Mouse (Mus musculus): Measurements from ENCODE around the gene Gm13277. TPM values are rescaled to one million over a fixed set of nuclear protein-coding genes. Genes with fewer than 3 reads are reported as not detected.
"Not testable (repeated sequence)": the region's sequence is repeated elsewhere in the genome, so short reads cannot be mapped to it uniquely, and the experiment has no call there.

The Gm13277 gene
- polyA plus RNA-seq, 1 experiment from 2014 or later = not detected

GRCm38 (mm10) chr4:88776622-88777021 lies 11.8 kb upstream of the Gm13277 start, which contains the start of gene Gm13289:
Gm13289 (plus strand) TSS chr4:88776922.
- not testable (repeated sequence) for H3K4me2 ChIP-seq (ENCODE audit: low read length); DNase-seq (ENCODE audit: low spot score); H3K27me3 ChIP-seq (replicated peaks; ENCODE audit: control insufficient read depth, insufficient read depth, low read length); H3K4me3 ChIP-seq (ENCODE audit: low read depth, low read length); ATAC-seq (replicated peaks; ENCODE audit: low FRiP score, low TSS enrichment, low read depth); H3K4me1 ChIP-seq (replicated peaks; ENCODE audit: control insufficient read depth, insufficient read depth, low read length); H3K9ac ChIP-seq (ENCODE audit: low read length); H3K36me3 ChIP-seq (ENCODE audit: control insufficient read depth, insufficient read depth, low read length); H3K27ac ChIP-seq (ENCODE audit: low read depth); H3K9me3 ChIP-seq (ENCODE audit: control insufficient read depth, low read length)
- no CpG with 5 or more reads among the region's 29 CpGs for WGBS

GRCm38 (mm10) chr4:88779550-88779949 lies 8.9 kb upstream of the Gm13277 start, which contains the start of gene Gm13272:
Gm13272 (plus strand) TSS chr4:88779850.
- not testable (repeated sequence) for H3K9me3 ChIP-seq (ENCODE audit: control insufficient read depth, low read length); H3K4me1 ChIP-seq (replicated peaks; ENCODE audit: control insufficient read depth, insufficient read depth, low read length); DNase-seq (ENCODE audit: low spot score); H3K9ac ChIP-seq (ENCODE audit: low read length); H3K36me3 ChIP-seq (ENCODE audit: control insufficient read depth, insufficient read depth, low read length); H3K27ac ChIP-seq (ENCODE audit: low read depth); ATAC-seq (replicated peaks; ENCODE audit: low FRiP score, low TSS enrichment, low read depth); H3K27me3 ChIP-seq (replicated peaks; ENCODE audit: control insufficient read depth, insufficient read depth, low read length); H3K4me3 ChIP-seq (ENCODE audit: low read depth, low read length); H3K4me2 ChIP-seq (ENCODE audit: low read length)
- WGBS = no CpG with 5 or more reads among the region's 29 CpGs

GRCm38 (mm10) chr4:88780320-88780719 lies 8.1 kb upstream of the Gm13277 start:
- not testable (repeated sequence) for H3K27me3 ChIP-seq (replicated peaks; ENCODE audit: control insufficient read depth, insufficient read depth, low read length); DNase-seq (ENCODE audit: low spot score); H3K4me2 ChIP-seq (ENCODE audit: low read length); H3K9me3 ChIP-seq (ENCODE audit: control insufficient read depth, low read length); ATAC-seq (replicated peaks; ENCODE audit: low FRiP score, low TSS enrichment, low read depth); H3K36me3 ChIP-seq (ENCODE audit: control insufficient read depth, insufficient read depth, low read length); H3K27ac ChIP-seq (ENCODE audit: low read depth); H3K9ac ChIP-seq (ENCODE audit: low read length); H3K4me3 ChIP-seq (ENCODE audit: low read depth, low read length); H3K4me1 ChIP-seq (replicated peaks; ENCODE audit: control insufficient read depth, insufficient read depth, low read length)
- WGBS = 49% methylated on average over 15 of the region's 18 CpGs

DNA sequence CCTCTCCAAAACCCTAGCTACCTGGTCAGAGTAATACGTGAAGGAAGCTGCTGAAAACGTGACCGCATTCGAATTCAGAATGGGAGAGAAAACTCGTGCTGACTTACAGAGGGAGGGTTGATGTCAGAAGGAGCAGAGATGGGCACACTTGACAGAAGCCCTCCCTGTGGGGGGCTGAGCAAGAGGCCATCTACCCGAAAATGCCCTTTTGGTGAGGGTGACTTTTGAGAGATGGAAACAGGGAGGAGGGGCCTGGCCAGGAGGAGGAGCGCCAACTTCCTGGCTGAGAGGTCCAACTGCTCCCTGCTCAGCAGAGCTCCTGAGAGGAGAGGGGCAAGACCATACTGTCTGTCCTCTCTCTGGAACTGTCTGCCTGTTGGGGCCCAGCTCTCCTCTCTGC lies 6.6 kb upstream of the Gm13277 start, which contains the start of gene Ifnz:
TSS of gene Ifnz (plus strand) at position 301 of the 400 bp plus-strand sequence.
- not testable (repeated sequence) for H3K27ac ChIP-seq (ENCODE audit: low read depth); H3K4me3 ChIP-seq (ENCODE audit: low read depth, low read length)
- 36% methylated on average over 3 of the region's 7 CpGs for WGBS

GRCm38 (mm10) chr4:88782335-88782734 lies 6.1 kb upstream of the Gm13277 start:
- not testable (repeated sequence) for H3K9me3 ChIP-seq (ENCODE audit: control insufficient read depth, low read length); DNase-seq (ENCODE audit: low spot score); ATAC-seq (replicated peaks; ENCODE audit: low FRiP score, low TSS enrichment, low read depth); H3K4me3 ChIP-seq (ENCODE audit: low read depth, low read length); H3K9ac ChIP-seq (ENCODE audit: low read length); H3K27ac ChIP-seq (ENCODE audit: low read depth); H3K4me1 ChIP-seq (replicated peaks; ENCODE audit: control insufficient read depth, insufficient read depth, low read length); H3K36me3 ChIP-seq (ENCODE audit: control insufficient read depth, insufficient read depth, low read length); H3K27me3 ChIP-seq (replicated peaks; ENCODE audit: control insufficient read depth, insufficient read depth, low read length)
- 0% methylated on average over 3 of the region's 31 CpGs for WGBS
- peak overlapping the region; percentile 29; the same call in 1 of the 2 replicates for H3K4me2 ChIP-seq (ENCODE audit: low read length)

More for the DNA sequence above, 6.6 kb upstream of the Gm13277 start, which contains the start of gene Ifnz:
- H3K9me3 ChIP-seq (ENCODE audit: control insufficient read depth, low read length); H3K9ac ChIP-seq (ENCODE audit: low read length); DNase-seq (ENCODE audit: low spot score); H3K36me3 ChIP-seq (ENCODE audit: control insufficient read depth, insufficient read depth, low read length); H3K27me3 ChIP-seq (replicated peaks; ENCODE audit: control insufficient read depth, insufficient read depth, low read length); ATAC-seq (replicated peaks; ENCODE audit: low FRiP score, low TSS enrichment, low read depth); H3K4me1 ChIP-seq (replicated peaks; ENCODE audit: control insufficient read depth, insufficient read depth, low read length): not testable (repeated sequence)
- peak within 1 kb of the TSS; percentile 29; the same call in 1 of the 2 replicates for H3K4me2 ChIP-seq (ENCODE audit: low read length)

DNA sequence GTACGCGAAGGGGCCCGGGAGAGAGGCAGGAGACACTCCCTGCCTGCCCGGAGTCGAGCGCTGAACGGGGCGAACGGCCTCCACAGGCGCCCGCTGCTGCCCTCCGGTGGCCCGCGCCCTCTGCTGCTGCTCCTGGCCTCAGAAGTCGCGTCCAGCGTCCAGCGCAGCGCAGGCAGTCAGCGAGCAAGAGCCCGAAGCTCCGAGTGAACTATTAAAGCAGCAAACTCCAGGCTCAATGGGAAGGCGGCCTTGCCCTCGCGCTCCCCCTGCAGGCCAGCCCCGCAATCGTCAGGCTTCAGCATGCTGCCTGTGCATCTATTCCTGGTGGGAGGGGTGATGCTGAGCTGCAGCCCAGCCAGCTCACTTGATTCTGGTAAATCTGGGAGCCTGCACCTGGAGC lies 3.0 kb upstream of the Gm13277 start, which contains the start of gene Gm13276:
TSS of gene Gm13276 (plus strand) at position 301 of the 400 bp plus-strand sequence.
- not testable (repeated sequence) for ATAC-seq (replicated peaks; ENCODE audit: low FRiP score, low TSS enrichment, low read depth); H3K9ac ChIP-seq (ENCODE audit: low read length); H3K4me2 ChIP-seq (ENCODE audit: low read length); H3K27me3 ChIP-seq (replicated peaks; ENCODE audit: control insufficient read depth, insufficient read depth, low read length); H3K4me3 ChIP-seq (ENCODE audit: low read depth, low read length); H3K9me3 ChIP-seq (ENCODE audit: control insufficient read depth, low read length); DNase-seq (ENCODE audit: low spot score); H3K4me1 ChIP-seq (replicated peaks; ENCODE audit: control insufficient read depth, insufficient read depth, low read length); H3K36me3 ChIP-seq (ENCODE audit: control insufficient read depth, insufficient read depth, low read length); H3K27ac ChIP-seq (ENCODE audit: low read depth)
- no CpG with 5 or more reads among the region's 27 CpGs for WGBS

DNA sequence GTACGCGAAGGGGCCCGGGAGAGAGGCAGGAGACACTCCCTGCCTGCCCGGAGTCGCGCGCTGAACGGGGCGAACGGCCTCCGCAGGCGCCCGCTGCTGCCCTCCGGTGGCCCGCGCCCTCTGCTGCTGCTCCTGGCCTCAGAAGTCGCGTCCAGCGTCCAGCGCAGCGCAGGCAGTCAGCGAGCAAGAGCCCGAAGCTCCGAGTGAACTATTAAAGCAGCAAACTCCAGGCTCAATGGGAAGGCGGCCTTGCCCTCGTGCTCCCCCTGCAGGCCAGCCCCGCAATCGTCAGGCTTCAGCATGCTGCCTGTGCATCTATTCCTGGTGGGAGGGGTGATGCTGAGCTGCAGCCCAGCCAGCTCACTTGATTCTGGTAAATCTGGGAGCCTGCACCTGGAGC lies 2.8 kb downstream of the Gm13277 start, which contains the start of gene Gm13278:
TSS of gene Gm13278 (plus strand) at position 301 of the 400 bp plus-strand sequence.
- not testable (repeated sequence) for H3K9ac ChIP-seq (ENCODE audit: low read length); H3K27ac ChIP-seq (ENCODE audit: low read depth); H3K9me3 ChIP-seq (ENCODE audit: control insufficient read depth, low read length); H3K4me1 ChIP-seq (replicated peaks; ENCODE audit: control insufficient read depth, insufficient read depth, low read length); H3K4me2 ChIP-seq (ENCODE audit: low read length); DNase-seq (ENCODE audit: low spot score); ATAC-seq (replicated peaks; ENCODE audit: low FRiP score, low TSS enrichment, low read depth); H3K27me3 ChIP-seq (replicated peaks; ENCODE audit: control insufficient read depth, insufficient read depth, low read length); H3K36me3 ChIP-seq (ENCODE audit: control insufficient read depth, insufficient read depth, low read length); H3K4me3 ChIP-seq (ENCODE audit: low read depth, low read length)
- no CpG with 5 or more reads among the region's 28 CpGs for WGBS

GRCm38 (mm10) chr4:88793936-88794675 lies 5.7 kb downstream of the Gm13277 start, which contains the start of gene Gm13275:
Gm13275 (plus strand) TSS chr4:88794487.
- ATAC-seq (replicated peaks; ENCODE audit: low FRiP score, low TSS enrichment, low read depth); H3K4me2 ChIP-seq (ENCODE audit: low read length); H3K9ac ChIP-seq (ENCODE audit: low read length); H3K27me3 ChIP-seq (replicated peaks; ENCODE audit: control insufficient read depth, insufficient read depth, low read length); H3K27ac ChIP-seq (ENCODE audit: low read depth); H3K4me1 ChIP-seq (replicated peaks; ENCODE audit: control insufficient read depth, insufficient read depth, low read length); H3K4me3 ChIP-seq (ENCODE audit: low read depth, low read length); H3K9me3 ChIP-seq (ENCODE audit: control insufficient read depth, low read length); H3K36me3 ChIP-seq (ENCODE audit: control insufficient read depth, insufficient read depth, low read length); DNase-seq (ENCODE audit: low spot score): not testable (repeated sequence)
- WGBS = 0% methylated on average over 9 of the region's 52 CpGs
